Mouse (Mus musculus): ENCODE measurements around the gene Vat1l.

DNA sequence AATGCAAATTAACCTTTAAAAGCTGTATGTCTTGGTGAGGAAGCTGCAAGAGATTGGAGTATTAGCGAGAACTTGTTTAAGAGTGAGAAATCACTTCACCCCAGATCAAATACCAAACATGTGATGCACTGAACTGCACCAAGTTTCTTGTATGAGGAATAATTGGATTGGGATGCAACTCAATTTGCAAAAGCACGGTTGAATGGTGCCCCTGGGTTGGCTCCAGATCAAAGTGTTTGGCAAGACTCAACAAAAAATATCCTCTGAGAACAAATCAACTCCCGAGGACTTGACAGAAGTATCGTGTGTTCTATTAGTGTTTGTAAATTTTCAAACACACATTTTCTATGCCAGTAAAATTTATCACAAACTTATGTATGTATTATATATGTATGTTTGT is 112.7 kb downstream of the Vat1l start:
- no peak for TF ChIP-seq POLR2A (IDR thresholded peaks at IDR 0.05; ENCODE audit: borderline replicate concordance, control insufficient read depth, low read depth, low read length)
- TF ChIP-seq CTCF (IDR thresholded peaks at IDR 0.05; ENCODE audit: control insufficient read depth, insufficient read depth, low read length), result no peak
